Mouse (Mus musculus) embryonic fibroblast, embryonic 13.5 days (primary cell): ENCODE measurements around the gene Hoxa7. TPM values are rescaled to one million over a fixed set of nuclear protein-coding genes. Genes with fewer than 3 reads are reported as not detected.

Experiments
- H3K27ac ChIP-seq: 2 replicates; pipeline ENCODE4 v1.5.1; 2012; ENCODE audit warnings: low read length, control low read depth, inconsistent platforms; ENCODE audit not compliant: insufficient read depth
- H3K4me1 ChIP-seq: 2 replicates; pipeline ENCODE4 v1.6.1; 2011; ENCODE audit warnings: low read length; ENCODE audit not compliant: control insufficient read depth, insufficient read depth
- H3K4me3 ChIP-seq: 2 replicates; pipeline ENCODE4 v1.5.1; 2011; ENCODE audit warnings: mild to moderate bottlenecking, control low read depth, low read length; ENCODE audit not compliant: insufficient read depth
- CTCF ChIP-seq: IDR thresholded peaks from 2 replicates; pipeline ENCODE4 v1.5.1; 2011; ENCODE audit warnings: mild to moderate bottlenecking, control low read depth, low read length, moderate library complexity, borderline replicate concordance; ENCODE audit not compliant: insufficient read depth
- POLR2A ChIP-seq: IDR thresholded peaks from 2 replicates; pipeline ENCODE4 v1.6.1; 2011; ENCODE audit warnings: low read depth, mild to moderate bottlenecking, control low read depth, low read length, moderate library complexity
- polyA plus RNA-seq: library from polyadenylated mRNA; stranded (reverse); fragments of >200 nt; gene quantifications from 2 replicates; pipeline ENCODE4 v1.2.4, GENCODE M21; 2011; ENCODE audit warnings: low read depth; ENCODE audit not compliant: missing spikeins, insufficient read length

Hoxa7 gene
- polyA plus RNA-seq, 1 experiment = 15.8 TPM

DNA sequence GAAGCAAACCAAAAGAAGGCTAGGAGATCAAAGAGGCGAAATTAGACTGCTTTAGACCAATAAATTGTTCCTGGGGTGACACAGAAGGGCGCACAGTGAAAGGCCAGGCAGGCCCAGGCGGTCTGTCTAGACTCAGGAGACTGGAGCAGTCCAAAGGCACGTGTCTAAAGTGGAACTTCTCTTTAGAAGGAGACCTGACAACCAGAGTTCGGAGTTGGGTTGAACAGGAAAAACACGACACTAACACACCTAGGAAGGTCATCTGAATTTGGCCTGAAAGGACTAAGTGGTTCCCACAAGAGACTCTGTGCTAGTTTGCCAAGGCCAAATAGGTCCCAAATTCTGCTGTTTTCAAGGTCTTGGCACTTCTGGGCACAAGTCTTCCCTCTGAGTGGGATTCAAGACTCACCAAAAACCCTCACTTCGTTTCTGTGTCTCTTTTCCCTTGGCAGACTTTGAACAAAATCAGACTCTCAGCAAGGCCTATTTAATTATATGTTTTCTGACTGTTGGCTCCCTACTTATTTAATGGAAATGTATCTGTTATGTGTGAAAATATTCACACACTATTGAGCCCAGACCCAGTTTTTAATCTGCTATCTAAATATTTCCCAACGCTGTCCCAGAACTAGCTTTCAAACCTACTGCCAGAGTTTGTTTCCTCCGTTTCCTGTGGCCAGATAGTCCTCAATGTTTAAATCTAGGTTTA is 2.3 kb downstream of the Hoxa7 start:
- Histone ChIP-seq H3K4me3 (peak overlapping the region; percentile 49), H3K4me1 (no peaks in the 10 kb centered on the region), H3K27ac (peak overlapping the region; percentile 4; the same call in 1 of the 2 replicates)
- TF ChIP-seq POLR2A = no peak
- no peak for TF ChIP-seq CTCF

DNA sequence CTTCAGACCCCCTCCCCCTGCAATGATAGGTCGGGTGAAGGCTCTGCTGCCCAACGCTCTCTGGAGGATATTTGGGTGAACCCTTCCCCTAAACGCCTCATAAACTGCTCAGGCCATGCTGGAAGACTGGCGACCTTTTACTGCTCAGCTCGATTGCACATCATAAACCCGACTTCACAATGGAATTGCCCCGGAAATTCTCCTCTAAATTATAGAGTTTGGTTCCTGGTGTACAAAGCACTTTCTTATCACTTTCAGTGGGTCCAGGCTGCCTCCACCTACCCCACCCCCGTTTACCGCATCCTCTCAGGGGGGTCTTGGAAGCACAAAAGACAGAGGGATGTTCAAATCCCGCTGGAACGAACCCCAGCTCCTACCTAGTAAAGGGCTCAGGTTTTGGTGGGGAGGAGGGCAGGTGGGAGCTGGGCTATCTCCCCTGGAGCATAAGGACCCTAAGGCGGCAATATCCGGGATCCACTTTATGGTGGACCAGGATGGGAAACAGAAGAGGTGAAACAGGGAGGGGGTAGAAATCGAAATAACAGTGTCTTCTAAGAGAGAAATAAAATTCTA is 2.9 kb downstream of the Hoxa7 start:
- TF ChIP-seq POLR2A (no peak), CTCF (no peak)
- H3K27ac ChIP-seq = no peak overlapping the region
- H3K4me1 ChIP-seq = no peaks in the 10 kb centered on the region
- H3K4me3 ChIP-seq = no peak overlapping the region

DNA sequence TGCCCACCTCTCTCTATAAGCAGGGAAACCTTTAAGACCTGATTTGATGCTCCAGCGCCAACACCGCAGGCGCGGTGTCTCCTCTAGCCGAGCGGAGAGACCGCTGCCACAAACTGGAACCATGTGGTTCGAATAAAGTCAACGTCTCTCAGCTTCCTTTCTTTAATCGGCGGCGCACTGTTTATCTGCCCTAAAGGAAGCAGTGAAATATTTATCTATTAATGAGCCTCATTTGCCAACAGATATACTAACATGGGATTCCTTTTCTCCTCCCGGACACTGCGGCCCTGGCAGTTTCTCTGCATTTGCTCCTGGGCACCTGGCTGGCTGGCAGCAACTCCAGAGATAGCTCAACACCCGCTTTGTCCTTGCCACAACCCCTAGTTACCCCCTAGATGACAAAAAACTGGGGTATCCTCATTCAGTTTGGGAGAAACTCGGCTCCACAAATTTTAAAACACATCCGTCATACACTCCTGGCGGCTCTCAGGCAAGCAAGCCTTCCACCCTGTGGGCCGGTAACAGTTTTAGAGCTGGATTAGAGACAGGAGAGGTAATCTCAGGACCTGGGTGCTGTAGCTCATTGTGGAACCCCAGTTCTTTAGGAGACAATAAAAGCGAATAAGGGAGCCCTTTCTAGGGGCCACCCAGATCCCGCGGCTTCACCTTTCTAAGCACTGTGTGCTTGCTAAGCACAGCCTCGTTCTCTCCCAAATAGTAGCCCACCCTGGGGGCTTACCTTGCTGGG is 3.6 kb downstream of the Hoxa7 start:
- Histone ChIP-seq H3K27ac (no peak overlapping the region; the same call in 1 of the 2 replicates), H3K4me1 (no peaks in the 10 kb centered on the region), H3K4me3 (peak overlapping the region; percentile 44)

DNA sequence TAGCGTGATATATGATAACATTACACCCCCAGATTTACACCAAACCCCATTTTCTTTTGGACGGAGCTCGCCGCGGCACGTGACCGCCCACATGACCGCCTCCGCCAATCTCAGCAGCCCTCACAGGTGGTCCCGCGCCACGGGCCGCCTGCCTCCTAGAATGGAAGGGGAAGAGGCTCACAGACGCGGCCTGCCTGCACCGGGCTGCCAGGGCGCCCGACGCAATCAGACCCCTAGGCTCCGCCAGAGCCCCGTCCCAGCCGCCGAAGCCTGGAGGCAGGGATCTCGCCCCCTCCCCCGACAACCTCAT is 4.2 kb downstream of the Hoxa7 start:
- Histone ChIP-seq H3K4me1 (no peaks in the 10 kb centered on the region), H3K4me3 (peak overlapping the region; percentile 44), H3K27ac (no peak overlapping the region; the same call in 1 of the 2 replicates)
- no peak for TF ChIP-seq CTCF
- peak; percentile 69 for TF ChIP-seq POLR2A

More for the DNA sequence above, 3.6 kb downstream of the Hoxa7 start:
- TF ChIP-seq POLR2A (no peak), CTCF (no peak)

DNA sequence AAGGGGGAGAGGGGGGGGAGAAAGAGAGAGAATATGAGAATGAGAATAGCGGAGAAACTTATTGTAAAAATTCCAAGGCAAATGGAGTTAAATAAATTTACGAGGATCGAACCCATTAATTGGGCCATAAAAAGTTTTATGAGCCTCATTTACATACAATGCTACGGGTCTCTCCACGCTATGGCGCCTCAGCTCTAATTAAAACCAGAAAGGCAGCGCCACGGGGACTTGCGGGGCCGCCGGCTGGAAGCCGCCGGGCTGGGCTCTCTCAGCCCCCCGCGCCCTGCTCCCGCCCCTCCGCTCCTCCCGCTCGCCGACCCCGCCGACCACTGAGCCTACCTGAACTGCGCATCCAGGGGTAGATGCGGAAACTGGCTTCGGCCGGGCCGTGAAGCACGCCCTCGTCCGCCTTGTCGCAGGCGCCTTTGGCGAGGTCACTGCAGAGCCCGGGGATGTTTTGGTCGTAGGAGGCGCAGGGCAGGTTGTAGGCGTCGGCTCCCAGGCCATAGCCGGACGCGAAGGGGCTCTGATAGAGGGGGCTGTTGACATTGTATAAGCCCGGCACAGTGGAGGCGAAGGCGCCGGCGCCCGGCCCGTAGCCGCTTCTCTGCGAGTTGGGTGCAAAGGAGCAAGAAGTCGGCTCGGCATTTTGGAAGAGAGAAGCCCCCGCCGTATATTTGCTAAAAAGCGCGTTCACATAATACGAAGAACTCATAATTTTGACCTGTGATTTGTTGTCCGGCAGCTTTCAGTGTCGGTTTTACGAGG is 4.8 kb downstream of the Hoxa7 start:
- TF ChIP-seq CTCF (no peak), POLR2A (no peak)
- Histone ChIP-seq H3K4me3 (peak overlapping the region; percentile 44), H3K4me1 (no peaks in the 10 kb centered on the region), H3K27ac (no peak overlapping the region)

DNA sequence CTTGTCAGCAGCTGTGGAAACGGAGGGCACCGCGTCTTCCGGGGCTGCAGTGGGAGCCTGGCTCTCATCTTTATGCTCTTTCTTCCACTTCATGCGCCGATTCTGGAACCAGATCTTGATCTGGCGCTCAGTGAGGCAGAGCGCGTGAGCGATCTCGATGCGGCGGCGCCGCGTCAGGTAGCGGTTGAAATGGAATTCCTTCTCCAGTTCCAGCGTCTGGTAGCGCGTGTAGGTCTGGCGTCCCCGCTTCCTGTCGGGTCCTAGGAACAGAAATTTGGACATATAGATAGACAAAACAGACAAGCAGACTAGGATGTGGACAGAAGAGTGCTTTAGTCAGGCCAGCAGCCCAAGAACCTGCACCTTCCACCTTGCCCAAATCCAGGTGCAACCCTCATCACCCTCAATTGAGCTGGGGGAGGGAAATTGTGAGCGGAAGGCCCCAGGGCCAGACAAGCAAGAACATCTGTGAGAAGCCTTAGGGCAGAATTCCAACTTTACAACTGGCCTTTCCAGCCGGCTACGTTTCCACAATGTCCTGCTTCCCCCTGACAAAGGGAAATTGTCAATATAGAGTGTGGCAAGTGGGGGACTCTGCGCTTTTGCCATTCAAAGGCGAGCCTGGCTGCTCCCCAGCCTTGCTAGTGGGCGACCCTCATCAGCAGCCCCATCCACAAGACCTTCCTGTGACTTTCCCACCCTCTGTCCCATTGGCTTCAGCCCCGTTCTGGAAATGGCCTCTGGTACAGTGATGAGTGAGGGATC is 5.7 kb downstream of the Hoxa7 start:
- TF ChIP-seq CTCF (no peak), POLR2A (no peak)
- Histone ChIP-seq H3K4me1 (no peaks in the 10 kb centered on the region), H3K4me3 (peak overlapping the region; percentile 44), H3K27ac (no peak overlapping the region)

DNA sequence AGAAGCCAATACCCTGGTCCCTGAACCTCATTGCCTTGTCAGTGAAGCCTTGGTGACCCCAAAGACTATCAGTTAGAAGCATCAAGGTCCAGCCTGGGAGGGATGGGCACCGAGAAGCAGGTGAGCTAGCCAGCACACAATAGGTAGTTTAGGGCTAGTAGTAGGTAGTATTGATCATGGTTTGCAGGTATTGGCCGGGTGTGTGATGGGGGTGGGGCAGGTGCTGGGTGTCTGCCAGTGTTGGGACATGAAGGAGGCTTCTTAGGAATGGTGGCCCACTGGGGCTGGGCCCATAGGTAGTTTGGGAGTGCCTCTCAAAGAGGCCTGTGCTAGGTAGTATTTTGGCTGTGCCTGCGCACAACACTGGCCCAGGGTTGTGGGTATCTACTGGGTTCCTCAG is 6.6 kb downstream of the Hoxa7 start:
- no peaks in the 10 kb centered on the region for H3K4me1 ChIP-seq
- H3K4me3 ChIP-seq = no peak overlapping the region
- no peak overlapping the region for H3K27ac ChIP-seq
- TF ChIP-seq CTCF = no peak
- TF ChIP-seq POLR2A = no peak

DNA sequence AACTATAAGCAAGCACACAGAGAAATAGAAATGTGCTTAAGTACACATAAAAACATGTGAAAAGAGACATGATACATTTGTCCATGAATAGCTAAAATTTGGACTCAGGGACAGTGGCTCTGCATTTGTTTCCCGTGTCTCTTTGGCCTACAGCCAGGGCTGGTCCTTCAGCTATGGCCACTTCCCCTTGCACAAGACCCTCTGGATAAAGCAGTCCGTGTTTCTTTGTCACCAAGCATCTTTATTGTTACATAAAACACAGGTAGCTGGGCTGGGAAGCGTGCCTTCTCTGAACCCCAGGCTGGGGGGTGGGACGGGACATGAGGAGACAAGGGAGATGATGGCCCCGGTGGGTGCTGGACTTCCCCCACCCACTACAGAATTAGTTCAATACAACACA is 7.4 kb downstream of the Hoxa7 start:
- TF ChIP-seq POLR2A (no peak), CTCF (no peak)
- H3K27ac ChIP-seq = no peak overlapping the region
- no peaks in the 10 kb centered on the region for H3K4me1 ChIP-seq
- no peak overlapping the region for H3K4me3 ChIP-seq
